Comparison of ENCODE assay signal across 15 mouse cellular contexts in the genomic region with DNA sequence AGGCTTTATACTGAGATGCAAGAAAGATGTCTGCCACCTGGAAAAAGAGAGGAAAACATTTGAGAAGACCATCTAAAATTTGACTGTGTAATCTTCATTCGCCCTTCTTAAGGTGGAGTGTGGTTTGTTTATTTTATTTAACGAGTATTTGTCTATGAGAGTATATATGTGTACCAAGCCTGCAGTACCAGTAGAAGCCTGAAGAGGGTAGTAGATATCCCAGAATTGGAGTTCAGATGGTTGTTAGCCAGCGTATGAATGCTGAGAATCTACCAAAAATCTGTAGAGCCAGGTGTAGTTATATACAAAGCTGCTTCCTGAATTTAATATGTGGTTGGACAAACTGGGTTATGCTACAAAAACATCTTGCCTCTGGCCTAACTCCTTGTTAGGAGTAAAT. TPM values are rescaled to one million over a fixed set of nuclear protein-coding genes. Genes with fewer than 3 reads are reported as not detected.
DNase-seq lines count a peak whose midpoint lies in the region; ATAC-seq and TF ChIP-seq lines count a peak whose summit lies in the region.
"Had no signal": no experiment of that assay in that cellular context is flagged by ENCODE, and none has a peak within 500 bp of the region (broad histone marks: within the 10 kb centered on the region; RNA-seq: fewer than 3 reads in every experiment).

No protein-coding gene starts in this region.

- ATAC-seq in heart, postnatal 0 days (ENCODE audit: insufficient read depth, low read depth), result no peak
- no peak for ATAC-seq in heart, embryonic 12.5 days (ENCODE audit: insufficient number of reproducible peaks, low FRiP score)
- ATAC-seq in midbrain, postnatal 0 days (ENCODE audit: low FRiP score), result no peak
- no peak for ATAC-seq in midbrain, embryonic 14.5 days (ENCODE audit: low FRiP score, low TSS enrichment)

- H3K9me3 ChIP-seq in heart, postnatal 0 days (replicated peaks; ENCODE audit: control insufficient read depth, low read length), result no peaks in the 10 kb centered on the region
- H3K9me3 ChIP-seq in heart, embryonic 12.5 days (replicated peaks), result peaks cover 5% of the 10 kb centered on the region
- H3K9me3 ChIP-seq in midbrain, postnatal 0 days (ENCODE audit: low read length), result no peaks in the 10 kb centered on the region
- no peaks in the 10 kb centered on the region for H3K9me3 ChIP-seq in midbrain, embryonic 14.5 days (ENCODE audit: control insufficient read depth, low read length)
- H3K9me3 ChIP-seq: stomach, embryonic 15.5 days had no signal

- DNase-seq in heart, postnatal 0 days (ENCODE audit: low spot score), result no peak
- no peak for DNase-seq in midbrain, postnatal 0 days (ENCODE audit: low spot score)
- no peak for DNase-seq in midbrain, embryonic 14.5 days
- DNase-seq in adipocyte (ENCODE audit: low spot score), result peak; percentile 8
- no peak for DNase-seq in adrenal gland, adult 2 months
- DNase-seq in kidney, adult 2 months, result no peak
- DNase-seq: gastrocnemius, postnatal 14 days; lung, adult 18-20 months; thymus, postnatal 4 days had no signal

- no peak overlapping the region for H3K4me3 ChIP-seq in heart, postnatal 0 days (ENCODE audit: low read depth, low read length)
- H3K4me3 ChIP-seq in heart, embryonic 12.5 days, result no peak overlapping the region
- H3K4me3 ChIP-seq in midbrain, postnatal 0 days (ENCODE audit: low read depth, low read length), result no peak overlapping the region
- H3K4me3 ChIP-seq in midbrain, embryonic 14.5 days (replicated peaks; ENCODE audit: low read depth, low read length), result no peak overlapping the region
- no peak overlapping the region for H3K4me3 ChIP-seq in kidney, adult 2 months (ENCODE audit: insufficient read depth, low read depth, low read length)
- H3K4me3 ChIP-seq: forebrain, embryonic 10.5 days; heart, embryonic 13.5 days; midbrain, embryonic 10.5 days; stomach, embryonic 15.5 days had no signal

- TF ChIP-seq EP300 in heart, postnatal 0 days (IDR thresholded peaks at IDR 0.05; ENCODE audit: low read depth), result no peak

- H3K27ac ChIP-seq in heart, postnatal 0 days (ENCODE audit: low read depth), result no peak overlapping the region
- no peak overlapping the region; the same call in 1 of the 2 replicates for H3K27ac ChIP-seq in heart, embryonic 12.5 days (ENCODE audit: poor library complexity, severe bottlenecking)
- no peak overlapping the region for H3K27ac ChIP-seq in midbrain, postnatal 0 days (ENCODE audit: low read depth, low read length)
- no peak overlapping the region for H3K27ac ChIP-seq in midbrain, embryonic 14.5 days (replicated peaks; ENCODE audit: low read depth, low read length)
- H3K27ac ChIP-seq in kidney, adult 2 months (ENCODE audit: insufficient read depth, low read depth, low read length), result no peak overlapping the region
- H3K27ac ChIP-seq: forebrain, embryonic 10.5 days; heart, embryonic 13.5 days; midbrain, embryonic 10.5 days; stomach, embryonic 15.5 days had no signal

- 0 out of 2 replicates have a peak, but pooled peaks have one; percentile 14 for TF ChIP-seq CTCF in heart, postnatal 0 days (IDR thresholded peaks at IDR 0.05; ENCODE audit: low read depth)
- TF ChIP-seq CTCF in midbrain, postnatal 0 days (IDR thresholded peaks at IDR 0.05), result peak; percentile 47
- TF ChIP-seq CTCF in kidney, adult 2 months (conservative IDR thresholded peaks at IDR 0.05; ENCODE audit: insufficient read depth, insufficient read length, low read depth, low read length), result no peak

- no peak for TF ChIP-seq POLR2A in kidney, adult 2 months (IDR thresholded peaks at IDR 0.05; ENCODE audit: low read depth, low read length)

- WGBS in heart, postnatal 0 days, result over 99% methylated on average over 3 of the region's 3 CpGs
- 98% methylated on average over 3 of the region's 3 CpGs for WGBS in heart, embryonic 12.5 days
- 96% methylated on average over 3 of the region's 3 CpGs for WGBS in midbrain, postnatal 0 days
- 93% methylated on average over 3 of the region's 3 CpGs for WGBS in midbrain, embryonic 14.5 days
- WGBS in kidney, adult 2 months, result 98% methylated on average over 3 of the region's 3 CpGs

- H3K4me1 ChIP-seq in heart, postnatal 0 days (ENCODE audit: control insufficient read depth, insufficient read depth), result no peaks in the 10 kb centered on the region
- no peaks in the 10 kb centered on the region for H3K4me1 ChIP-seq in heart, embryonic 12.5 days (replicated peaks)
- H3K4me1 ChIP-seq in midbrain, postnatal 0 days (ENCODE audit: insufficient read depth, low read length), result no peaks in the 10 kb centered on the region
- H3K4me1 ChIP-seq in midbrain, embryonic 14.5 days (ENCODE audit: control insufficient read depth, insufficient read depth, low read length), result no peaks in the 10 kb centered on the region
- H3K4me1 ChIP-seq in kidney, adult 2 months (ENCODE audit: control insufficient read depth, insufficient read depth, low read length), result no peaks in the 10 kb centered on the region
- H3K4me1 ChIP-seq: forebrain, embryonic 10.5 days; heart, embryonic 13.5 days; midbrain, embryonic 10.5 days; stomach, embryonic 15.5 days had no signal

- peaks cover 35% of the 10 kb centered on the region for H3K36me3 ChIP-seq in heart, postnatal 0 days (replicated peaks; ENCODE audit: control insufficient read depth, insufficient read depth, low read length)
- H3K36me3 ChIP-seq in heart, embryonic 12.5 days, result peaks cover 49% of the 10 kb centered on the region
- peaks cover 13% of the 10 kb centered on the region for H3K36me3 ChIP-seq in midbrain, postnatal 0 days (ENCODE audit: insufficient read depth, low read length)
- H3K36me3 ChIP-seq in midbrain, embryonic 14.5 days (ENCODE audit: control insufficient read depth, insufficient read depth, low read length), result peaks cover 40% of the 10 kb centered on the region
- H3K36me3 ChIP-seq in kidney, adult 2 months (ENCODE audit: control insufficient read depth, insufficient read depth, low read length), result peaks cover 2% of the 10 kb centered on the region; the same call in 1 of the 2 replicates

- no peak overlapping the region for H3K9ac ChIP-seq in heart, postnatal 0 days (replicated peaks; ENCODE audit: low read depth, low read length)
- H3K9ac ChIP-seq in heart, embryonic 12.5 days, result no peak overlapping the region
- H3K9ac ChIP-seq in midbrain, postnatal 0 days (replicated peaks; ENCODE audit: low read length, poor library complexity, severe bottlenecking), result no peak overlapping the region
- H3K9ac ChIP-seq in midbrain, embryonic 14.5 days (replicated peaks; ENCODE audit: low read length), result no peak overlapping the region
- H3K9ac ChIP-seq: heart, embryonic 13.5 days; stomach, embryonic 15.5 days had no signal

- no peaks in the 10 kb centered on the region for H3K27me3 ChIP-seq in heart, postnatal 0 days (ENCODE audit: control insufficient read depth, insufficient read depth, low read length)
- H3K27me3 ChIP-seq in heart, embryonic 12.5 days (replicated peaks), result no peaks in the 10 kb centered on the region
- no peaks in the 10 kb centered on the region for H3K27me3 ChIP-seq in midbrain, postnatal 0 days (ENCODE audit: insufficient read depth, low read length)
- no peaks in the 10 kb centered on the region for H3K27me3 ChIP-seq in midbrain, embryonic 14.5 days (ENCODE audit: control insufficient read depth, insufficient read depth, low read length)
- H3K27me3 ChIP-seq in kidney, adult 2 months (replicated peaks; ENCODE audit: control insufficient read depth, insufficient read depth, low read length), result no peaks in the 10 kb centered on the region
- H3K27me3 ChIP-seq: heart, embryonic 13.5 days; stomach, embryonic 15.5 days had no signal

- H3K4me2 ChIP-seq in heart, postnatal 0 days (ENCODE audit: low read depth, low read length), result no peak overlapping the region
- H3K4me2 ChIP-seq in heart, embryonic 12.5 days, result no peak overlapping the region
- no peak overlapping the region for H3K4me2 ChIP-seq in midbrain, postnatal 0 days (ENCODE audit: low read depth, low read length, poor library complexity, severe bottlenecking)
- H3K4me2 ChIP-seq in midbrain, embryonic 14.5 days (ENCODE audit: low read length), result no peak overlapping the region
- H3K4me2 ChIP-seq: heart, embryonic 13.5 days; stomach, embryonic 15.5 days had no signal

RNA-seq across cellular contexts. Expression of a gene that starts 49.4 kb away (rescaled TPM):
- 6.1 and 11.9 TPM in 2 replicates for total RNA-seq in heart, postnatal 0 days (2014; rRNA removed; ENCODE audit: low replicate concordance)
- 11.7 and 13.3 TPM in 2 replicates for polyA plus RNA-seq in heart, postnatal 0 days (2015; fragmentation: Nextera tagmentation; extraction: Ambion mirVana)
- polyA plus RNA-seq in heart, embryonic 12.5 days (2016; fragmentation: Nextera tagmentation; extraction: Ambion mirVana), result 6.0 and 6.1 TPM in 2 replicates
- 0.47 TPM in 1 of 2 replicates, not detected in the other for total RNA-seq in midbrain, postnatal 0 days (2014; rRNA removed)
- 0.22 and 0.27 TPM in 2 replicates for polyA plus RNA-seq in midbrain, postnatal 0 days (2015; fragmentation: Nextera tagmentation; extraction: Ambion mirVana)
- 0.20 and 0.50 TPM in 2 replicates for polyA plus RNA-seq in midbrain, embryonic 14.5 days (2014; fragmentation: Nextera tagmentation; extraction: Ambion mirVana)
- 10 to 100 TPM; 43.6 to 48.3 TPM for total RNA-seq in adrenal gland, adult 2 months (2021)
- polyA plus RNA-seq in adrenal gland, adult 2 months (2012; rRNA removed), result 8.9 and 11.5 TPM in 2 replicates
- 16.7 and 22.8 TPM in 2 replicates for polyA plus RNA-seq in kidney, adult 2 months (2012; rRNA removed)
- total RNA-seq: left cerebral cortex, postnatal 36 days had no signal
